Mouse (Mus musculus): ENCODE measurements around the gene Fam166b. TPM values are rescaled to one million over a fixed set of nuclear protein-coding genes. Genes with fewer than 3 reads are reported as not detected.

Fam166b gene
- total RNA-seq, 1 experiment = 0.27 TPM

DNA sequence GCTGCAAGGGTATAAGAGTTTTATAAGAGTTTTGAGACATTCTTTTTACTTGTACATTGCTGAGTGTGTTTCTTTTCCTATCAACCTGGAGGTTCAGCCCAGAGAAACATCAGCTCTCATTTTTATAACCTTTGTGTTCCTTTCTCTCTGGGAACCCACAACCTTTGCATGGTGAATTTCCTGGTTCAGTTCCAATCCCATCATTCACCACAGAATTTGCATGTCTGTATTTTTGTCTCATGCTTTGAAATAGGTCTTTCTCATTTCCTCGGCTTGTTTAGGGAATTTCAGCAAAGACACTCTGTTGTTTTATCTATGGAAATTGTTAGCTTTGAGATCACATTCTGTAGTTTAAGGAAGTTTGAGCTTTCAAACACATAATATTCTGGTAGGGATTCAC lies 44.7 kb upstream of the Fam166b start:
- DNase-seq (ENCODE audit: low read depth, low spot score) = no peak
- no peaks in the 10 kb centered on the region for H3K36me3 ChIP-seq (ENCODE audit: control insufficient read depth, insufficient read depth, low read length, poor library complexity, severe bottlenecking)
- H3K4me3 ChIP-seq (ENCODE audit: insufficient read depth in 1 of 2, low read depth in 1 of 2, low read length in 2 of 2, poor library complexity in 1 of 2, severe bottlenecking in 1 of 2) = no peak overlapping the region
- H3K9me3 ChIP-seq (ENCODE audit: control insufficient read depth, insufficient read depth, low read depth, low read length) = no peaks in the 10 kb centered on the region
- no peak overlapping the region for H3K9ac ChIP-seq (ENCODE audit: insufficient read depth, low read depth, low read length, poor library complexity, severe bottlenecking)
- H3K27ac ChIP-seq (ENCODE audit: insufficient read depth, low read depth, low read length, poor library complexity, severe bottlenecking) = no peak overlapping the region
- H3K4me1 ChIP-seq (ENCODE audit: control insufficient read depth in 2 of 2, insufficient read depth in 2 of 2, low read length in 2 of 2, poor library complexity in 1 of 2) = peaks cover 0 to 3% of the 10 kb centered on the region in 2 experiments; a peak in 1 of 4 replicates
- TF ChIP-seq ZNF384 (IDR thresholded peaks at IDR 0.05; ENCODE audit: low read depth, low read length) = no peak
- no peak for TF ChIP-seq MAFK (IDR thresholded peaks at IDR 0.05; ENCODE audit: insufficient read depth, low read depth, low read length)
- no peak for TF ChIP-seq HCFC1 (IDR thresholded peaks at IDR 0.05; ENCODE audit: borderline replicate concordance, insufficient read depth, low read length)
- TF ChIP-seq CHD2 (IDR thresholded peaks at IDR 0.05; ENCODE audit: low read depth, low read length) = no peak
- TF ChIP-seq ZC3H11A (IDR thresholded peaks at IDR 0.05; ENCODE audit: borderline replicate concordance, low read depth, low read length) = no peak
- in situ Hi-C loops (cut with MboI; ENCODE audit: low sequenced_read_pairs in 2 of 2, unreplicated experiment in 2 of 2) = no loop called here

DNA sequence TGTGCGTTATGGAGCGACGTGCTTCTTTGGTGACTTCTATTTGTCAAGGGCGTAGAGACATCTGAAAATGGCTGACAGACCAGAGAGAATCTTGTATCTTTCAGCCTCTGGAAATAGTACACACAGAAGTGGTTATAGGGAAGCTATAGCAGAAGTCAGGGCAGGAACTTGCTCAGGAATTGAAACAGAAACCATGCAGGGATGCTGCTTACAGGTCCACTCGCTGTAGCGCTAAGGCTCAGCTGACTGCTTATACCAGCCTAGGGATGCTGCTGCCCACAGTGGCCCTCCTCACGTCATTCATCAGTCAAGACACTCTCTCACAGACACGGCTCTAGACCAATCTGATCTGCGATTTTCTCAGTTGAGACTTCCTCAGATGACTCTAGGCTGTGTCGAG lies 41.4 kb upstream of the Fam166b start:
- H3K27ac ChIP-seq (ENCODE audit: insufficient read depth, low read depth, low read length, poor library complexity, severe bottlenecking) = no peak overlapping the region
- no peaks in the 10 kb centered on the region for H3K36me3 ChIP-seq (ENCODE audit: control insufficient read depth, insufficient read depth, low read length, poor library complexity, severe bottlenecking)
- no peak for DNase-seq (ENCODE audit: low read depth, low spot score)
- H3K9me3 ChIP-seq (ENCODE audit: control insufficient read depth, insufficient read depth, low read depth, low read length) = no peaks in the 10 kb centered on the region
- in situ Hi-C loops (cut with MboI; ENCODE audit: low sequenced_read_pairs in 2 of 2, unreplicated experiment in 2 of 2) = no loop called here
- H3K4me3 ChIP-seq (ENCODE audit: insufficient read depth in 1 of 2, low read depth in 1 of 2, low read length in 2 of 2, poor library complexity in 1 of 2, severe bottlenecking in 1 of 2) = no peak overlapping the region
- H3K4me1 ChIP-seq (ENCODE audit: control insufficient read depth in 2 of 2, insufficient read depth in 2 of 2, low read length in 2 of 2, poor library complexity in 1 of 2) = no peaks in the 10 kb centered on the region
- TF ChIP-seq CHD2 (IDR thresholded peaks at IDR 0.05; ENCODE audit: low read depth, low read length) (no peak), ZC3H11A (IDR thresholded peaks at IDR 0.05; ENCODE audit: borderline replicate concordance, low read depth, low read length) (no peak), MAFK (IDR thresholded peaks at IDR 0.05; ENCODE audit: insufficient read depth, low read depth, low read length) (no peak), ZNF384 (IDR thresholded peaks at IDR 0.05; ENCODE audit: low read depth, low read length) (no peak), HCFC1 (IDR thresholded peaks at IDR 0.05; ENCODE audit: borderline replicate concordance, insufficient read depth, low read length) (no peak)
- no peak overlapping the region for H3K9ac ChIP-seq (ENCODE audit: insufficient read depth, low read depth, low read length, poor library complexity, severe bottlenecking)

GRCm38 (mm10) chr4:43466872-43467271 lies 37.9 kb upstream of the Fam166b start:
- H3K27ac ChIP-seq (ENCODE audit: insufficient read depth, low read depth, low read length, poor library complexity, severe bottlenecking) = no peak overlapping the region
- no peak overlapping the region for H3K4me3 ChIP-seq (ENCODE audit: insufficient read depth in 1 of 2, low read depth in 1 of 2, low read length in 2 of 2, poor library complexity in 1 of 2, severe bottlenecking in 1 of 2)
- no peaks in the 10 kb centered on the region for H3K4me1 ChIP-seq (ENCODE audit: control insufficient read depth in 2 of 2, insufficient read depth in 2 of 2, low read length in 2 of 2, poor library complexity in 1 of 2)
- TF ChIP-seq ZNF384 (IDR thresholded peaks at IDR 0.05; ENCODE audit: low read depth, low read length) = no peak
- TF ChIP-seq HCFC1 (IDR thresholded peaks at IDR 0.05; ENCODE audit: borderline replicate concordance, insufficient read depth, low read length) = no peak
- H3K9ac ChIP-seq (ENCODE audit: insufficient read depth, low read depth, low read length, poor library complexity, severe bottlenecking) = no peak overlapping the region
- H3K9me3 ChIP-seq (ENCODE audit: control insufficient read depth, insufficient read depth, low read depth, low read length) = no peaks in the 10 kb centered on the region
- DNase-seq (ENCODE audit: low read depth, low spot score) = no peak
- H3K36me3 ChIP-seq (ENCODE audit: control insufficient read depth, insufficient read depth, low read length, poor library complexity, severe bottlenecking) = no peaks in the 10 kb centered on the region
- in situ Hi-C loops (cut with MboI; ENCODE audit: low sequenced_read_pairs in 2 of 2, unreplicated experiment in 2 of 2) = no loop called here

DNA sequence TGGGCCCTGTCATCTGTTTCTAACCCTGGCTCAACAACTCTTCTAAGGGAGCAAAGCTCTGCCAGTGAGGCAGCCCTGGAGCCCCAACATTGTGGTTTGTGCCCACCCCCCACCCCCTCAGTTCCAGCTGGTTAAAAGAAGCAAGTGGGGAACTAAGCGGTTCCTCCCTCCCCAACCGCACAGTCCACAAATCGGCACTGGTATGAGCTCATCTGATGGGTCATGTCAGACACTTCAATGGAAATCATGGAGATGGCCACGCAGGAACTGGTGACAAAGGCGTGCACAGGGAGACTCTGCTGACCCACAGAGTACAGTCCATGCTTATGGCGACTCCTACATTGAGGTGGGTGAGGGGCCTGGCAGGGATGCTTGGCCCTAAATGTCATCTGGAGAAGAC lies 37.0 kb upstream of the Fam166b start:
- in situ Hi-C loops (cut with MboI; ENCODE audit: low sequenced_read_pairs in 2 of 2, unreplicated experiment in 2 of 2) = no loop called here
- Histone ChIP-seq H3K27ac (ENCODE audit: insufficient read depth, low read depth, low read length, poor library complexity, severe bottlenecking) (no peak overlapping the region), H3K4me1 (ENCODE audit: control insufficient read depth in 2 of 2, insufficient read depth in 2 of 2, low read length in 2 of 2, poor library complexity in 1 of 2) (no peaks in the 10 kb centered on the region), H3K4me3 (ENCODE audit: insufficient read depth in 1 of 2, low read depth in 1 of 2, low read length in 2 of 2, poor library complexity in 1 of 2, severe bottlenecking in 1 of 2) (no peak overlapping the region), H3K9ac (ENCODE audit: insufficient read depth, low read depth, low read length, poor library complexity, severe bottlenecking) (no peak overlapping the region), H3K9me3 (ENCODE audit: control insufficient read depth, insufficient read depth, low read depth, low read length) (no peaks in the 10 kb centered on the region), H3K36me3 (ENCODE audit: control insufficient read depth, insufficient read depth, low read length, poor library complexity, severe bottlenecking) (no peaks in the 10 kb centered on the region)
- no peak for DNase-seq (ENCODE audit: low read depth, low spot score)
- TF ChIP-seq CHD2 (IDR thresholded peaks at IDR 0.05; ENCODE audit: low read depth, low read length) (no peak), HCFC1 (IDR thresholded peaks at IDR 0.05; ENCODE audit: borderline replicate concordance, insufficient read depth, low read length) (no peak), ZC3H11A (IDR thresholded peaks at IDR 0.05; ENCODE audit: borderline replicate concordance, low read depth, low read length) (no peak), MAFK (IDR thresholded peaks at IDR 0.05; ENCODE audit: insufficient read depth, low read depth, low read length) (no peak), ZNF384 (IDR thresholded peaks at IDR 0.05; ENCODE audit: low read depth, low read length) (no peak)

GRCm38 (mm10) chr4:43463102-43463501 lies 34.2 kb upstream of the Fam166b start:
- H3K4me1 ChIP-seq (ENCODE audit: control insufficient read depth in 2 of 2, insufficient read depth in 2 of 2, low read length in 2 of 2, poor library complexity in 1 of 2) = no peaks in the 10 kb centered on the region
- DNase-seq (ENCODE audit: low read depth, low spot score) = no peak
- H3K9me3 ChIP-seq (ENCODE audit: control insufficient read depth, insufficient read depth, low read depth, low read length) = no peaks in the 10 kb centered on the region
- H3K4me3 ChIP-seq (ENCODE audit: insufficient read depth in 1 of 2, low read depth in 1 of 2, low read length in 2 of 2, poor library complexity in 1 of 2, severe bottlenecking in 1 of 2) = no peak overlapping the region
- no peak overlapping the region for H3K27ac ChIP-seq (ENCODE audit: insufficient read depth, low read depth, low read length, poor library complexity, severe bottlenecking)
- TF ChIP-seq HCFC1 (IDR thresholded peaks at IDR 0.05; ENCODE audit: borderline replicate concordance, insufficient read depth, low read length) = no peak
- no peak for TF ChIP-seq ZC3H11A (IDR thresholded peaks at IDR 0.05; ENCODE audit: borderline replicate concordance, low read depth, low read length)
- TF ChIP-seq ZNF384 (IDR thresholded peaks at IDR 0.05; ENCODE audit: low read depth, low read length) = no peak
- no peak for TF ChIP-seq CHD2 (IDR thresholded peaks at IDR 0.05; ENCODE audit: low read depth, low read length)
- TF ChIP-seq MAFK (IDR thresholded peaks at IDR 0.05; ENCODE audit: insufficient read depth, low read depth, low read length) = no peak
- H3K36me3 ChIP-seq (ENCODE audit: control insufficient read depth, insufficient read depth, low read length, poor library complexity, severe bottlenecking) = no peaks in the 10 kb centered on the region
- H3K9ac ChIP-seq (ENCODE audit: insufficient read depth, low read depth, low read length, poor library complexity, severe bottlenecking) = no peak overlapping the region
- in situ Hi-C loops (cut with MboI; ENCODE audit: low sequenced_read_pairs in 2 of 2, unreplicated experiment in 2 of 2) = no loop called here
